Mouse (Mus musculus): ENCODE measurements around the gene Gne.

DNA sequence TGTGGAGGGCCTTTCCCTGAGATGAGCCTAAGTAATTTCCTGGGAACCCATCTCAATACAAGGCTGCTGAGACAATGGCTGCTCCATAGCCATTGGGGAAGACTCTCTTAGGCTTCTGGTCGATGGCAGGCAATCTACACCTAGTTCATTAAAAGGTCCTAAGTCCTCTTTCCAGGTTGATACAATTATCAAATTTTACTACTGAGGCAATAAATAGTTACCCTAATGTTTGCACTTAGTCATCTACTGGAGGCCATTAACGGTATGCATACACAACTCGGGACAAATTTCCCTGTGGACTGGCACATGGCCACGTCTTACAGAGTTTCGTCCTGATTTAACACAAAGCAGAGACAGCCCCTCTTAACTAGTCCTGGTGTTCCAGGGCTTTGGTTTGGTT, 41.5 kb downstream of the Gne start:
- no peak for TF ChIP-seq CTCF (IDR thresholded peaks at IDR 0.05; ENCODE audit: low read depth)
- no peak for TF ChIP-seq EP300 (IDR thresholded peaks at IDR 0.05; ENCODE audit: low read depth)
